Mouse (Mus musculus) adrenal gland, postnatal 4 days (tissue): ENCODE measurements around the gene Gm9774. TPM values are rescaled to one million over a fixed set of nuclear protein-coding genes. Genes with fewer than 3 reads are reported as not detected.

Experiments used
- DNase-seq, 2 experiments: peaks; one replicate each; pipeline ENCODE4 v3.0.0; 2021 to 2022; ENCODE audit warnings: low spot score in 2 of 2, mixed read lengths in 2 of 2
- long read RNA-seq, 2 experiments: library from polyadenylated mRNA; stranded (forward); transcript quantifications; one replicate each; pipeline ENCODE4 v2.0.0; 2021
- total RNA-seq, 2 experiments: library from RNA; stranded (reverse); gene quantifications; 2 replicates each; pipeline ENCODE4 v1.2.3; 2021

Gene Gm9774
- total RNA-seq: 10 to 100 TPM in 1 of 2 experiments, 1 to 10 TPM in 1; 9.3 to 12.2 TPM
- long read RNA-seq, experiment 1, partial matches to known transcripts: 0 of 1 reads
- long read RNA-seq, experiment 1, other reads (novel, unspliced or antisense): 0 of 1 reads
- long read RNA-seq, experiment 2, transcript Gm9774-202 (1 exons, 1,392 nt): major isoform, 5 of 5 reads
- long read RNA-seq, experiment 2, partial matches to known transcripts: 0 of 5 reads
- long read RNA-seq, experiment 2, other reads (novel, unspliced or antisense): 0 of 5 reads

DNA sequence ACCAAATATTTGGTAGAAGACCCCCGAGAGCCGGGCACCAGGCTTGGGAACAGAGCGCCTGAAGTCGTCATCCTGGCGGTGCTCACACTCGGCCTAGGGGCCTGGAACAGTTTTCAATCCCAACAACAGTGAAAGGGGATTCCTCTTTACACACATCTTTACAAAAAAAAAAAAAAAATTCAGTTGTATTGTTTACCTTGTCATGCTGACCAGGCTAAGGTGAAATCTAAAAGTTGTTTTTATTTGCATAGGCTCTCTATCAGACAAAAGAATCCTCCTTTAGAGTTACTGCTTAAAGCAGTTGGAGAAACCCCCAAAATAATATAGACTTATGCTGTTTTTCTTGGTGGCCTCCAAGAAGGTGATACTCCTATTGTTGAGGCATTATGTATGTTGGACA, at the start of gene Gm9774:
TSS of gene Gm9774 (minus strand) at position 101 of the 400 bp plus-strand sequence.
- no peak for DNase-seq

DNA sequence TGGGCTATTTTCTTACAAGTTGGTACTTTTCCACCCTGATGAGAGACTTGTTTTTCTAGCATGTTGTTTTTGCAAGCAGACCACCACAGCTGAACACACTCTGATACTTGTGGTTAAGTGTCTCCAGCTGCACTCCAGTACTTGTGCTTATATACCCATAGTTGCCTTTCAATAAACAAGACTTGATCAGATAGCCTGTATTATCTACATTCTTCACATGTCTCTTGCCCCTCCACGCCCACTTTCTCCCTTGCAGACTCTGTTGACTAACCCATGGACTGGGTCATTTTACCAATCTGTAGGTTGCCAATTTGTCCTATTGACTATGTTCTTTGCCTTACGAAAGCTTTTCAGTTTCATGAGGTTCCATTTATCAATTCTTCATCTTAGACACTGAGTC, 40.9 kb upstream of the Gm9774 start:
- DNase-seq: no peak

DNA sequence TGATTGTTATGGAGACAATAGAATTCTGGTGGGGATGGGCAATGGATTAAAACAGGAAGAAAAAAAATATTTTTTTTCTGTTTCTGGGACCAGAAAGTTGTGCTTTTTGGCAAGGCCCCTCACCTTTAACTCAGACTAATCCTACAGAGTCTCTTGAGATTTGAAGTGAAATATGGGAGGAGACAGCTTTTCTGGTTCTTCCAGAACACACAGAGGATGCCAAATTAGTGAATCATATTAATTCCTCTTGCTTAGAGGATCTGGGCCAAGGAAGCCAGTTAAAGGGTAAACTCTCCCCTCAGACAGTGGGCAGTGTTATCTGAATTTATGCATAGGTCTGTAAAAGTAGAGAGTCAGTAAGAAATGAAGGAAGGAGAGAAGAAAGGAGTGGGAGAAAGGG, 38.2 kb upstream of the Gm9774 start:
- no peak for DNase-seq

DNA sequence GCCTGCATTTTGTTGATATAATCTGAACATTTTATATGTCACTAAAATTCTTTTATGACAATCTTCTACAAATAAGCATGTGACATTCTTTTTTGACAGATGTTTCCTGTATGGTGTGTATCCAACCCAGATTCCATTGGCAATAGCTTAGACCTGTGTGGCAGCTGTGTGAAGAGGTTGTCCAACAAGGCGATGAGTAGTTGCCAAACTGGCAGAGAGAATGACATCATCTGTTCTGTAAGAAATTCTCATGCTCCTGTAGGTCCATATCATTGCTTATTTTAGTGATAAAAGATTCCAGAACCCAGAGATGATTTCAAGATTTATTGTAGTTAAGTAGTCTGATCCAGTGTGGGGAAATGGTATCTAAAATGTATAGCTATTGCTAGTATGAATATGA, 37.4 kb upstream of the Gm9774 start:
- no peak for DNase-seq

DNA sequence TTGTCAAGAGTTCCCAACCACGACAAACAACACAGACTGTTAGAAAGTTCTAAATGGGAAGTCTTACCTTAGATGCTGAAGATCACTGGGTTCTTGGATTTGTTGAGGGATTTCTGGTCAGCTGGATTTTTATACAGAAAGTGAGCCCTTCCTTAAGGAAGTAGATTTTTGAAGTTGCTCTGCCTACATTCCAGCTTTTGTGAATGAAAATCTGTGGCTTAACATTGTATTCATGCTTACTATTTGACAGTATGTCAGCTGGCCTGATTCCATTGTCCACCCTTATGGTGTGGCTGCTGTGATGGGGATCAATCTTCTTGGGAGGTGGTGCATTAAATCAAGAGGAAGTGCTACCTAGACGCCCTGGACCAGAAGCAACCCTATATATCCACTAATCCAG, 29.4 kb upstream of the Gm9774 start, which contains the start of gene Sprr3:
TSS of gene Sprr3 (minus strand) at position 101 of the 400 bp plus-strand sequence.
- DNase-seq: no peak

DNA sequence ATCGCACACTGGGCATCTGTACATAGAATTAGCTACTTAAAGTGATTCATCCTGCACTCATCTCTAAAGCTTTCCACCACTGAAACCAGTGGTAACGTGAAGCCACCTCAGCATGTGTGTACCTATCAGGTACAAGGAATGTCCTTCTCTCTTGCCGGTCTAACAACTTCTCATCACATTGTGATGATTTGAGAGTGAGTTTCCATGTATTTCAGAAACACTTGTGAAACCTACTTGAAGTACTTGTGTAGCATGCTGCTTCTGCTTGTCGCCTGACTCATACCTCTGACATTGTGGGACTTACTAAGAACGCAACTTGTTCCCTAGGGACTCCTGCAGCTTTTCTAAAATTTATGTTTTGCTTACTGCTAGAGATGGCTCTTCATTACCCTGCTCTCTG, 25.9 kb upstream of the Gm9774 start:
- DNase-seq: no peak

DNA sequence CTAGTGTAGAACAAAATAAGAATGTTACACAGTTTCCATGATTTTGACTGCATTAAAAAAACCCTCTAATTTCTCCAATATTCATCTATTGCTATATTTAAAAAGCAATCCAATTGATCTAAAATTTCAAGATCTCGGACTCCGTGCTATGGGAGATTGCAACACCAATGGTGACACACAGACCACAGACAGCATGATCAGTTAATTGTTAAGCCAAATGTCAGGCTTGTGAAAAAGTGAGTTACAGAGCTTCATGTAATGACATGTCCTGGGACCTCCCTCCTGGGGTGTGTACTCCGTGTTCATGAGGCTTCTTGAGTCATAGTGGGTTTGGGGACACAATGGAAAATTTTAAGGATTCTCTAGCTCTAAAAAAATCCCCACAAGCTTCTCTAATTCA, 11.0 kb upstream of the Gm9774 start:
- no peak for DNase-seq

DNA sequence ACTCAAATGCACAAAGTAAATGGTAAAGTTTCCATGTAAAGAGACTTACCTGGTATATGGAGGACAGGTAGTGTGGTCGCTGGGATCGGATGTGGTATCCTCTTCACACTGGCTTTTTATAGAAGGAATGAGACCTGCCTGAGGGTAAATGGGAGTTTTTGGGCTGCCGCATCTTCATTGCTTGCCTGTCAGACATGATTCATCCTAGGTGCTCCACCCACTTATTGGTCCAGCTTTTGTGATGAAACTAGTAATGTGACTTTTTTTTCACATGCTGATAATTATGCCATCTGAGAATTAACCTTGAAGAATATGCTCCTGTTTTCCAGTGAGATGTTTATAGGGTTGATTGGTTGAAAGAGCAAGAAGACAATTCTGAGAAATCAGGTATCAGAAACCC, 9.5 kb upstream of the Gm9774 start, which contains the start of gene Sprr1b:
TSS of gene Sprr1b (minus strand) at position 101 of the 400 bp plus-strand sequence.
- no peak for DNase-seq

DNA sequence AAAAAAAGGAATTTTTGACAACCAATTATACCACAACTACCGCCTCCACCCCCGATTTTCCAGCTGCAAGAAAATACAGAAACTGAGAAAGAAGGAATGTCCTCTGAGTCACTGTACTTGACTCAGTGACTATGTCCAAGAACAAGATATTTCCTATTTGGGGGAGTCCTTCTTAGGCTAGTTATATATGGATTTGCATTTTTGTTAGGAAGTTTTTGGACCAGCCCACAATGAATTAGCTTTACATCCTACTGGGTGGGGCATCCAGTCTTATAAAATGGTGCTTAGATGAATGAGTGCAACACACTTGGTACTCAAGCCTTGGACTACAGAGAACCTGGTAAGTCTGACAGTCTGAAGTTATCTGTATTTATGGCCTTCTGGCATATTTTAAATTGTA, 3.1 kb upstream of the Gm9774 start, which contains the start of gene Sprr2k:
TSS of gene Sprr2k (plus strand) at position 301 of the 400 bp plus-strand sequence.
- DNase-seq: no peak

DNA sequence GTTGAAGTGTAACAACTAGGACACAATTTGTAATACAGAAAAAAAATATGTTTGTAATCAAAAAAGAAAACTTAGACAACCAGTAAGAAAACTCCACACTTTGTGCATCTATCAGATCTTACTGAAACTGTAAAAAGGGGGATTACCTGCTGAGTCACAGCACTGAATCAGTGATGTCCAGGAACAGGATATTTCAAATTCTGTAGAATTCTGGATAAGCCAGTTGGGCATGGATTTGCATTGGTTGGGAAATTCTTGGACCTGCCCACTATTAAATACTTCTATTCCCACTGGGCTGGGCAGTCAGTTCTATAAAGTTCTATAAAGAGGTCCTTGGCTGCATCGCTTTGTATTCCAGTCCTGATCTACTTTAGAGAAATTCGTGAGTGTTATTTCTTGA, 11.4 kb downstream of the Gm9774 start, which contains the start of gene Sprr2j-ps:
TSS of gene Sprr2j-ps (plus strand) at position 301 of the 400 bp plus-strand sequence.
- DNase-seq: no peak

DNA sequence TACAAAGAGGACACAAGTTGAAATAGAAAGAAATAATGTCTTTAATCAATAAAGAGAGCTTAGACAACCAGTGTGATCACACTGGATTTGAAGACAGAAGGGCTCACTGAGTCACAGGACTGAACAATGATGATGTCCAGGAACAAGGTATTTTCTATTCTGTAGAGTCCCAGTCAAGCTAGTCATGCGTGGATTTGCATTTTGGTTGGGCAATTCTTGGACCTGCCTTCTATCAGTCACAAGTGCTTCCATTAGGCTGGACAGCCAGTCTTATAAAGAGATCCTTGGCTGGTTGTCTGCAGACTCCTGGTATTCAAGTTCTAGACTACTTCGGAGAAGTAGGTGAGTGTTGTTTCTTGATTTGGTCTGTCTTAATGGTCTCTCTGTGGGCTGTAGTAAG, 21.5 kb downstream of the Gm9774 start, which contains the start of gene Sprr2i:
TSS of gene Sprr2i (plus strand) at position 301 of the 400 bp plus-strand sequence.
- no peak for DNase-seq

DNA sequence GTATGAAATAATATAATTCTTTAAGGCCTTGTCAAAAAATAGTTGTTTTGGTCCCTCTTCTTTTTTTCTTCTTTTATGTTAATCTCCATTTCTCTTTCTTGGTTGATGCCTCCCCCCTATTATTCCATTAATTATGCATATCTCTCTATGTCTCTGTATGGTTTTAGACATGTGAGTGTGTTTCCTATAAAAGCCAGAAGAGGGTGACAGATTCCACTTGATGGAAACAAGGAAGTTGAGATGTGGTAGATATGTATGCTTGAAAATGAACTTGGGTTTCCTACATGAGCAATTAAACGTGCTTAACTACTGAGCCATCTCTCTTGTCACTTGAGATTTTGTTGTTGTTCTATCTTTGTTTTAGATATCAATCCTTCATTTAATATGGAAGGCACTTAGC, 34.9 kb downstream of the Gm9774 start:
- DNase-seq: no peak

DNA sequence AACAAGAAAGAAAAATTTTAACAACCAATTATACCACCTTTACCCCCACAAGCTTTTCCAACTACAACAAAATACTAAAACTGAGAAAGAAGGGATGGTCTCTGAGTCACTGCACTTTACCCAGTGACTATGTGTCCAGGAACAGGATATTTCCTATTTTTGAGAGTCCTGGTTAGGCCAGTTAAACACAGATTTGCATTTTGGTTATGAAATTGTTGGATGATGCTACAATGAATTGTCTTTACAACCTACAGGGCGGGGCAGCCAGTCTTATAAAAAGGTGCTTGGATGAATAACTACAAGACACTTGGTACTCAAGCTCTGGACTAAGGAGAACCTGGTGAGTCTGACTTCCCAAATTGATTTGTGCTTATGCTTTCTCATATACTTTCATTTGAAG, 43.8 kb downstream of the Gm9774 start, which contains the start of gene Sprr2h:
TSS of gene Sprr2h (plus strand) at position 301 of the 400 bp plus-strand sequence.
- DNase-seq: no peak

Other genes starting within 250 kb of the Gm9774 start
- not detected for gene Sprr2a1, start 213.6 kb downstream of the Gm9774 start, total RNA-seq
- not detected for gene Sprr2a2, start 213.5 kb downstream of the Gm9774 start, total RNA-seq
- not detected for gene Sprr2a3, start 144.0 kb downstream of the Gm9774 start, total RNA-seq
- not detected for gene Sprr2b, start 112.8 kb downstream of the Gm9774 start, total RNA-seq
- gene Sprr2d, start 90.3 kb downstream of the Gm9774 start, total RNA-seq: not detected
- gene Sprr2e, start 77.3 kb downstream of the Gm9774 start, total RNA-seq: not detected
- gene Sprr2f, start 64.2 kb downstream of the Gm9774 start, total RNA-seq: not detected
- gene Sprr2h, start 43.7 kb downstream of the Gm9774 start, total RNA-seq: not detected
- not detected for gene Sprr2i, start 21.4 kb downstream of the Gm9774 start, total RNA-seq
- gene Sprr2j-ps, start 11.3 kb downstream of the Gm9774 start, total RNA-seq: not detected
- gene Sprr2k, start 3.2 kb upstream of the Gm9774 start, total RNA-seq: not detected
- gene Sprr1b, start 9.4 kb upstream of the Gm9774 start, total RNA-seq: not detected
- not detected for gene Sprr3, start 29.3 kb upstream of the Gm9774 start, total RNA-seq
- gene Sprr1a, start 56.5 kb upstream of the Gm9774 start, total RNA-seq: under 1 TPM; 0.39 to 0.68 TPM
- not detected for gene Sprr4, start 71.1 kb upstream of the Gm9774 start, total RNA-seq
- gene 2310046K23Rik, start 105.1 kb upstream of the Gm9774 start, total RNA-seq: not detected
- gene Ivl, start 144.3 kb upstream of the Gm9774 start, total RNA-seq: not detected
- gene Smcp, start 159.6 kb upstream of the Gm9774 start, total RNA-seq: not detected
- gene 2210017I01Rik, start 178.1 kb upstream of the Gm9774 start, total RNA-seq: not detected
- gene Lce6a, start 192.2 kb upstream of the Gm9774 start, total RNA-seq: not detected
- gene Lce1a1, start 218.9 kb upstream of the Gm9774 start, total RNA-seq: not detected
- gene Lce1b, start 227.5 kb upstream of the Gm9774 start, total RNA-seq: not detected
- not detected for gene Lce1a2, start 240.9 kb upstream of the Gm9774 start, total RNA-seq
- gene Lce1c, start 249.8 kb upstream of the Gm9774 start, total RNA-seq: not detected